Mouse (Mus musculus) gastrocnemius, adult 18-20 months (tissue): ENCODE measurements around the gene Mdga1. TPM values are rescaled to one million over a fixed set of nuclear protein-coding genes. Genes with fewer than 3 reads are reported as not detected.
"Not testable (repeated sequence)": the region's sequence is repeated elsewhere in the genome, so short reads cannot be mapped to it uniquely, and the experiment has no call there.

ENCODE experiments used
- DNase-seq: peaks from one replicate; pipeline ENCODE4 v3.0.0; 2021; ENCODE audit warnings: low spot score
- total RNA-seq, 2 experiments: library from RNA; stranded (reverse); gene quantifications; 2 replicates each; pipeline ENCODE4 v1.2.3; 2021

Gene Mdga1
- total RNA-seq, 2 experiments from 2014 or later, result 26.5 to 32.8 TPM

GRCm38 (mm10) chr17:29813328-29813727, 156.6 kb downstream of the Mdga1 start:
- DNase-seq, result no peak

- DNase-seq, result no peak
Measured at GRCm38 (mm10) chr17:29803545-29803944, 166.3 kb downstream of the Mdga1 start.

- DNase-seq, result peak; percentile 68
Measured at GRCm38 (mm10) chr17:29801358-29801757, 168.5 kb downstream of the Mdga1 start.

GRCm38 (mm10) chr17:29800096-29800455, 169.8 kb downstream of the Mdga1 start:
- DNase-seq, result no peak

- DNase-seq, result peak; percentile 16
Measured at GRCm38 (mm10) chr17:29799398-29800095, 170.3 kb downstream of the Mdga1 start.

- no peak for DNase-seq
Measured at GRCm38 (mm10) chr17:29798151-29798550, 171.7 kb downstream of the Mdga1 start.

GRCm38 (mm10) chr17:29796787-29797186, 173.1 kb downstream of the Mdga1 start:
- no peak for DNase-seq

GRCm38 (mm10) chr17:29796086-29796485, 173.8 kb downstream of the Mdga1 start:
- peak; percentile 76 for DNase-seq

GRCm38 (mm10) chr17:29795050-29795770, 174.7 kb downstream of the Mdga1 start:
- no peak for DNase-seq

- no peak for DNase-seq
Measured at GRCm38 (mm10) chr17:29791531-29792050, 178.3 kb downstream of the Mdga1 start.

GRCm38 (mm10) chr17:29790231-29790740, 179.6 kb downstream of the Mdga1 start:
- DNase-seq, result no peak

- DNase-seq, result no peak
Measured at GRCm38 (mm10) chr17:29789715-29790114, 180.2 kb downstream of the Mdga1 start.

GRCm38 (mm10) chr17:29788573-29788972, 181.3 kb downstream of the Mdga1 start:
- no peak for DNase-seq

GRCm38 (mm10) chr17:29784820-29785219, 185.1 kb downstream of the Mdga1 start:
- no peak for DNase-seq

GRCm38 (mm10) chr17:29781472-29781871, 188.4 kb downstream of the Mdga1 start:
- not testable (repeated sequence) for DNase-seq

GRCm38 (mm10) chr17:29778021-29778420, 191.9 kb downstream of the Mdga1 start:
- DNase-seq, result no peak

Other genes with a start within 250 kb of the Mdga1 start
- gene Zfand3, start 34.6 kb upstream of the Mdga1 start, total RNA-seq, result 100 to 1,000 TPM; 211 to 216 TPM